Mouse (Mus musculus) erythroblast, embryonic 14.5 days (primary cell): ENCODE measurements around the gene Plcl2.

Experiments used
- GATA1 ChIP-seq: IDR thresholded peaks from 2 replicates; pipeline ENCODE4 v1.6.1; 2012; ENCODE audit warnings: low read length, inconsistent platforms, mixed read lengths
- TAL1 ChIP-seq: IDR thresholded peaks from 3 replicates; pipeline ENCODE4 v1.6.1; 2012; ENCODE audit warnings: low read length, inconsistent platforms, mixed read lengths

DNA sequence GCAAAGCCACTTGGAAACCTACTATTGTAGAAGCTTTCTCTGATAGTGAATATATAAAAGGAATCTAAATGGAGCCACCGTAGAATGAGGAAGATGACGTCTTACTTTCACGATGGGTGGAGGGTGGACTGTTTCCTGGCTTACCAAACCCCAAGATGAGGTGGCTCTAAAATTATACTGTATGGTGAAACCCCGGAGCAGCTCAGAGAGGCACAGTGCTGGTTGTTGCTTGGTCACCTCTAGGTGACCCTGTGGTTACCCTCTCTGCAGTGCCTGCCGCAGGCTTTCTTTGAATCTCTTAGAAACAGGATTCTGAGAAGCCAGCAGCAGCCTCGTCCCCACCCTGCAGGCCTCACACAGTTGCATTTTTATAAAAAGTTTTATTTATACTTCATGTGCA lies 220.4 kb downstream of the Plcl2 start:
- no peak for TF ChIP-seq GATA1
- TF ChIP-seq TAL1 = no peak
